Mouse (Mus musculus) heart, adult 2 months (tissue): ENCODE data around the gene Irf8.

Experiments used
- CTCF ChIP-seq: fragments of 200-600 bp; IDR thresholded peaks from 2 replicates; pipeline ENCODE4 v1.8.1; 2022; ENCODE audit warnings: antibody characterized with exemption, mild to moderate bottlenecking, moderate library complexity
- EP300 ChIP-seq: fragments of 200-500 bp; IDR thresholded peaks from 2 replicates; pipeline ENCODE4 v1.6.1; 2011; ENCODE audit warnings: low read depth, low read length, control low read depth; ENCODE audit not compliant: insufficient read depth
- POLR2A ChIP-seq: fragments of 200-500 bp; IDR thresholded peaks from 2 replicates; pipeline ENCODE4 v1.6.1; 2011; ENCODE audit warnings: mild to moderate bottlenecking, low read depth, low read length, control low read depth; ENCODE audit not compliant: insufficient read depth

DNA sequence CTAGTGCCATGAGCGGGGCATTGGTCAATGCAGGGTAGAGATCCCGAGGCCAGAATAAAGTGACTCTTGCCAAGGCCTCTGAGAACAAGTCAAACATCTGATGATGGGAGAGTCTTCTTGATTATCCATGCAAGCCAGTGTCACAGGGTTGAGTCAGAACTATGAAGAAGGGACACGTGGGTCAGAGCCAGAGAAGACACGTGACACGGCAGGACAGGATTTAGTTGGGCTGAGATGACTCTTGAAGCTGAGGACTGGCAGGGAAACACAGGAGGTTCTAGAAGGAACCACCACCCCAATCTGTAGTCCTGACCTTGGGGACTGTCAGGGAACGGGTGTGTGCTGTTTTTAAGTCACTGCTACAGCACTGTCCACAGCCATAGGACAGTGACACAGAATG is 23.7 kb downstream of the Irf8 start:
- TF ChIP-seq CTCF (no peak), POLR2A (no peak), EP300 (no peak)
